Mouse (Mus musculus) lung, embryonic 15.5 days (tissue): ENCODE results near the gene Taar6. TPM values are rescaled to one million over a fixed set of nuclear protein-coding genes. Genes with fewer than 3 reads are reported as not detected.

Experiments
- ATAC-seq: fragments of 200-750 bp; cut with Nextera tagmentation; 2 replicates; pipeline ENCODE4 v1.8.0; 2017; ENCODE audit warnings: moderate number of reproducible peaks, borderline replicate concordance; ENCODE audit not compliant: low FRiP score, low TSS enrichment; ENCODE audit errors: extremely low read depth
- H3K27ac ChIP-seq: fragments of 300-500 bp; sonication (generic); 2 replicates; pipeline ENCODE4 v1.5.1; 2015; ENCODE audit warnings: moderate library complexity, mild to moderate bottlenecking, inconsistent platforms
- H3K27me3 ChIP-seq: fragments of 300-500 bp; sonication (generic); 2 replicates; pipeline ENCODE4 v1.6.1; 2015; ENCODE audit warnings: inconsistent platforms
- H3K36me3 ChIP-seq: fragments of 300-500 bp; sonication (generic); 2 replicates; pipeline ENCODE4 v1.6.1; 2015; ENCODE audit warnings: inconsistent platforms
- H3K4me1 ChIP-seq: fragments of 300-500 bp; sonication (generic); 2 replicates; pipeline ENCODE4 v1.6.1; 2015; ENCODE audit warnings: inconsistent platforms
- H3K4me2 ChIP-seq: fragments of 300-500 bp; sonication (generic); 2 replicates; pipeline ENCODE4 v1.6.1; 2015; ENCODE audit warnings: inconsistent platforms, mild to moderate bottlenecking, moderate library complexity
- H3K4me3 ChIP-seq: fragments of 300-500 bp; sonication (generic); 2 replicates; pipeline ENCODE4 v1.5.1; 2015; ENCODE audit warnings: mild to moderate bottlenecking, inconsistent platforms
- H3K9ac ChIP-seq: fragments of 300-500 bp; sonication (generic); 2 replicates; pipeline ENCODE4 v1.6.1; 2015; ENCODE audit warnings: inconsistent platforms
- H3K9me3 ChIP-seq: fragments of 300-500 bp; sonication (generic); 2 replicates; pipeline ENCODE4 v1.6.1; 2016; ENCODE audit warnings: inconsistent platforms
- WGBS: fragments of 180-500 bp; shearing (Covaris S2); methylation state at CpG from one replicate; pipeline ENCODE4 v1.1.7; 2015; 5-methylcytosine and 5-hydroxymethylcytosine counted together
- polyA plus RNA-seq: library from polyadenylated mRNA; unstranded; fragments of >200 nt; fragmentation: Nextera tagmentation; extraction: Ambion mirVana; gene quantifications from 2 replicates; pipeline ENCODE4 v1.2.1, GENCODE M21; 2015

Gene Taar6
- not detected in 2 replicates for polyA plus RNA-seq

DNA sequence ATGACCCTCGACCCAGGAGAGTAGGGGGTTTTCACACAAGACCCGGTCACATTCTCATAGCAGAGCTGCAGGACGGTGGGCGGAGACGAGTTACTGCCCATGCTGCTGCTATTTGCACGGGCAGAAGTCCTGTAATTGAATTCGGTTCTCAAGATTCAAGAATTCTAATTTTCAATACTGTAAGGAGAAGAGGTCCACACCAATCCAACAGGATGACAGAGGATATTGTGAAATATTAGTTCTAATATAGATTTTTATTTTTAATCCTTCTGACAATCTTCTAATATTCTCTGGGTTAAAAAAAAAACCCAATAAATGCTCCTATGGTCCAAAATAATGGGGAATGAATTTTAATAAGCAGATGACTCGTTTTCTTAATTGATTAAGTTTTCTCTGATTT, at the start of gene Taar6:
Taar6 (minus strand) TSS at position 101 of the 400 bp plus-strand sequence.
- no peak within 1 kb of the TSS for H3K9ac ChIP-seq
- no peaks in the 10 kb centered on the region for H3K27me3 ChIP-seq
- WGBS = 68% methylated on average over 8 of the region's 8 CpGs
- ATAC-seq = no peak
- H3K4me1 ChIP-seq = no peaks in the 10 kb centered on the region
- no peak within 1 kb of the TSS for H3K4me3 ChIP-seq
- H3K4me2 ChIP-seq = no peak within 1 kb of the TSS
- no peaks in the 10 kb centered on the region for H3K9me3 ChIP-seq
- no peaks in the 10 kb centered on the region for H3K36me3 ChIP-seq
- no peak within 1 kb of the TSS for H3K27ac ChIP-seq

GRCm38 (mm10) chr10:24031347-24031746, 45.9 kb upstream of the Taar6 start:
- no peak overlapping the region for H3K4me3 ChIP-seq
- no peaks in the 10 kb centered on the region for H3K4me1 ChIP-seq
- H3K27me3 ChIP-seq = no peaks in the 10 kb centered on the region
- no peak for ATAC-seq
- H3K9ac ChIP-seq = no peak overlapping the region
- no peak overlapping the region for H3K4me2 ChIP-seq
- H3K9me3 ChIP-seq = no peaks in the 10 kb centered on the region
- no peaks in the 10 kb centered on the region for H3K36me3 ChIP-seq
- H3K27ac ChIP-seq = no peak overlapping the region

- Histone ChIP-seq H3K4me2 (no peak within 1 kb of the TSS), H3K4me3 (no peak within 1 kb of the TSS), H3K4me1 (no peaks in the 10 kb centered on the region), H3K27ac (no peak within 1 kb of the TSS), H3K36me3 (no peaks in the 10 kb centered on the region), H3K9me3 (no peaks in the 10 kb centered on the region), H3K9ac (no peak within 1 kb of the TSS), H3K27me3 (no peaks in the 10 kb centered on the region)
- no peak for ATAC-seq
Observed at GRCm38 (mm10) chr10:24026922-24027321, 41.5 kb upstream of the Taar6 start, which contains the start of gene Taar7d. Gene Taar7d (plus strand): TSS chr10:24027222.

GRCm38 (mm10) chr10:24008143-24008542, 22.7 kb upstream of the Taar6 start:
- WGBS = 71% methylated on average over 1 of the region's 1 CpGs
- no peak for ATAC-seq

DNA sequence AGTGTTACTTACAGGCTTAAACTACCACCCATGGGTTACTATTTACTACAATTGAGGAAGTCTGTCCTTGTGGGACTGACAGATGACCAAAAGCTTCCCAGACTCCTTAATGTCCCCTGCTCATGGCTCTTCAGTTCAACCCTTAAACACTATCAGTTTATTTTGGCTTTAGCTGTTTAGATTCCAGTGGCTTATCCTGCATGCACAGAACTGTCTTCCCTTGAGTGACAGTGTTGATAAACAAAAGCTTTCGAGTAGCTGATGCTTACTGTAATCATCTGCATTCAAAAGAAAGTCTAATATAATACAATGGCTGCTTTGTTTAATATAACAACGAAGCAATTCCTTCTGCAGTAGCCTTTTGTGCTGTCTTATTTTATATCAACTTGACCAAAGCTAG, 21.6 kb upstream of the Taar6 start:
- no peaks in the 10 kb centered on the region for H3K36me3 ChIP-seq
- H3K4me2 ChIP-seq = no peak overlapping the region
- H3K4me1 ChIP-seq = no peaks in the 10 kb centered on the region
- H3K27ac ChIP-seq = no peak overlapping the region
- no peak for ATAC-seq
- 29% methylated on average over 2 of the region's 2 CpGs for WGBS
- no peaks in the 10 kb centered on the region for H3K27me3 ChIP-seq
- no peak overlapping the region for H3K9ac ChIP-seq
- no peaks in the 10 kb centered on the region for H3K9me3 ChIP-seq
- H3K4me3 ChIP-seq = no peak overlapping the region

More at GRCm38 (mm10) chr10:24008143-24008542, 22.7 kb upstream of the Taar6 start:
- H3K27me3 ChIP-seq = no peaks in the 10 kb centered on the region
- no peaks in the 10 kb centered on the region for H3K36me3 ChIP-seq
- H3K27ac ChIP-seq = no peak overlapping the region
- no peaks in the 10 kb centered on the region for H3K4me1 ChIP-seq
- no peak overlapping the region for H3K4me3 ChIP-seq
- no peak overlapping the region for H3K9ac ChIP-seq
- H3K4me2 ChIP-seq = no peak overlapping the region
- H3K9me3 ChIP-seq = no peaks in the 10 kb centered on the region

DNA sequence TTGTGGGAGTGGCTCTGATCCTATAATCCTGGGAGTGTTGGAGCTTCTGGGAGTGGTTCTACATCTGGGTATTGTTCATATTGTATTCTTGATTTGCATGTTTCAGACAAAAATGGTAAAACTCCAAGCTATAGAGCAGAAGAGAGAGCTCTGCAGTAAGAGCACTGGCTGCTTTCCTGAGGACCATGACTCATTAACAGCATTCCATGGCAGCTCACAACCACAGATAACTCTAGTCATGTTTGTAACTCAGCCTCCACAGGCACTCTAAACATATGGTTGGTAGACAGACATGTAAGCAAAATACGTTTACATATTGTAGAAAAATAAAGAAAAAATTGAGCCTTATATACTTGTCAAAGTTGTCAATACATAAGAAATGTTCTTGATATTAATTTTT, 21.0 kb upstream of the Taar6 start:
- Histone ChIP-seq H3K27ac (no peak overlapping the region), H3K4me2 (no peak overlapping the region), H3K27me3 (no peaks in the 10 kb centered on the region), H3K4me3 (no peak overlapping the region), H3K9ac (no peak overlapping the region), H3K9me3 (no peaks in the 10 kb centered on the region), H3K36me3 (no peaks in the 10 kb centered on the region), H3K4me1 (no peaks in the 10 kb centered on the region)
- 52% methylated on average over 1 of the region's 1 CpGs for WGBS
- ATAC-seq = no peak

- Histone ChIP-seq H3K4me2 (no peak within 1 kb of the TSS), H3K27me3 (no peaks in the 10 kb centered on the region), H3K9ac (no peak within 1 kb of the TSS), H3K4me3 (no peak within 1 kb of the TSS), H3K4me1 (no peaks in the 10 kb centered on the region), H3K27ac (no peak within 1 kb of the TSS), H3K36me3 (no peaks in the 10 kb centered on the region), H3K9me3 (no peaks in the 10 kb centered on the region)
- 73% methylated on average over 1 of the region's 1 CpGs for WGBS
- ATAC-seq = no peak
Observed at GRCm38 (mm10) chr10:23999639-24000038, 14.2 kb upstream of the Taar6 start, which contains the start of gene Taar7b. Gene Taar7b (plus strand): TSS chr10:23999939.

- H3K4me3 ChIP-seq = no peak within 1 kb of the TSS
- no peak within 1 kb of the TSS for H3K9ac ChIP-seq
- no peaks in the 10 kb centered on the region for H3K36me3 ChIP-seq
- H3K9me3 ChIP-seq = no peaks in the 10 kb centered on the region
- no peak within 1 kb of the TSS for H3K27ac ChIP-seq
- no peak within 1 kb of the TSS for H3K4me2 ChIP-seq
- WGBS = 83% methylated on average over 3 of the region's 3 CpGs
- no peaks in the 10 kb centered on the region for H3K4me1 ChIP-seq
- no peak for ATAC-seq
- H3K27me3 ChIP-seq = no peaks in the 10 kb centered on the region
Observed at GRCm38 (mm10) chr10:23993381-23993780, 7.9 kb upstream of the Taar6 start, which contains the start of gene Taar7a. Gene Taar7a (minus strand): TSS chr10:23993481.

DNA sequence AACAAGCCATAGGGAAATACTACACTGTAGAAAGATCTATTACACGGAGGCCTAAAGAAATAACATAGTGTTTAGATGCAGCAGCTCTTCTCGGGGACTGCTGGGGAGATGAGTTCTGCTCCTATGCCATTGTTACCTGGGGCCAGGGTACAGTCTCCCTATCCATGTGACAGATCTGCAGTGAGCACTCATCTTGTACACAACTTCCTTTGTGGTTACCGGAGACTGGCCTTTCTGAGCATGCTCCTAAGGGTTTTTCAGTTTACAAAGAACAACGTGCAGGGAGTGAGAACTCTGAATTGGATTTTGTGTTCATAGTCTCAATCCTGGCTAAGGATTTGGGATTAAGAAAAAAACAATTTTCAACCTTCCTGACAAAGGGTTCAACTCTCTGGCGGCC, 973 bp upstream of the Taar6 start:
- Histone ChIP-seq H3K27me3 (no peaks in the 10 kb centered on the region), H3K4me1 (no peaks in the 10 kb centered on the region), H3K9me3 (no peaks in the 10 kb centered on the region), H3K4me2 (no peak overlapping the region), H3K27ac (no peak overlapping the region), H3K4me3 (no peak overlapping the region), H3K36me3 (no peaks in the 10 kb centered on the region), H3K9ac (no peak overlapping the region)
- WGBS = 80% methylated on average over 5 of the region's 5 CpGs
- no peak for ATAC-seq

DNA sequence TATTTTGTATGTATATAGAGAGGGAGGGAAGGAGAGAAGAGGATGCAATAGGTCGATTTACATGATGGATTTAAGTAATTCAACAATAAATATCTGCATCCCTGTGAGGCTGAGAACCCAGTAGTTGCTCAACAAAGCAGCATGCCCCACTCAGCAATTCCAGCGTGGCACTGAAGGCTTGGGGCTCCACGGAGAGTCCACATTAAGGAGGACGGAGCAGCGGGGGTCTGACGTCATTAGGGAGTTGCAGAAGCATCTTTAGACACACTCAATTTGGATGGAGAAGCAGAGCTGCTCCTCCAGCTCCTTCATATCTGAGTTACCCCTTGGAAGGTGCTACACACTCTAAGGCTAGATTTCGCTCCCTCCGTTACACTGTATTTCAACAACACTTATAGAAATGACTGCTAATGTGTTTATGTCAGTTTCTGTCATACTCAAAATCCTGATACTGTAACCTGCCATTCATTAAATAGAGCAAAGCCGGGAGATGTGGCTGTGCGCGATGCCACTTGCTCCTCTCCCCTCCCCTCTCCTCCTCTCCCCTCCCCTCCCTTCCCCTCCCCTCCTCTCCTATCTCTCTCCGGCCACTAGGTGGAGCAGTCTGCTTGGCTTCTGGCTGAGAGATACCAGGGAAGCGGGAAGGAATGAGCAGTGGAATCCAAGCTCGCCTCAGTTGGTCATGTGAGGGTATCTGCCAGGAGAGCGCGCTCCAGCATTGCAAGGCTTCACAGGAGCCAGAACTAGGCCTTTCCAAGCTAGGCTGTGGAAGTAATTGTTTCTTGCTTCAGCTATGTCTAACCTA, 6.3 kb downstream of the Taar6 start:
- ATAC-seq = peak; percentile 57
- Histone ChIP-seq H3K27ac (no peak overlapping the region), H3K4me2 (no peak overlapping the region), H3K27me3 (no peaks in the 10 kb centered on the region), H3K9ac (no peak overlapping the region), H3K36me3 (no peaks in the 10 kb centered on the region), H3K4me3 (no peak overlapping the region), H3K9me3 (no peaks in the 10 kb centered on the region), H3K4me1 (no peaks in the 10 kb centered on the region)
- 34% methylated on average over 16 of the region's 16 CpGs for WGBS

DNA sequence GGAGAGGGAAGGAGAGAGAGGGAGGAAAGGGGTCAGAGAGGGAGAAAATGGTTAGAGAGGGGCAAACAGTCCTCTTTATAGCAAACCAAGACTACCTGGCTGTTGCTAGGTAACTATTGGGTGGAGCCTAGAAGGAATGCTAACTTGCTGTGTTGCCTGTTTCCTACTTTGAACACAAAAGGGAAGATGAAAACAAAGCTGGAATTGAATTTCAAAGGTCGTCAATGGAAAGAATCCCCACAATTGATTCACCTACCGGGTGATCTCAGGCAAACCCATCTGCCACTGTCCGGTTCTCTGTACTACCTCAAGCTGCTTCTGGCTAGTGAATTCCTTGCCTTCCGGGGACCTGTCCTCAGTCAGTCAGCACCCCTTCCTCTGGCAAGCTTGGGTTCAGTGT, 7.5 kb downstream of the Taar6 start:
- 57% methylated on average over 4 of the region's 4 CpGs for WGBS
- H3K36me3 ChIP-seq = no peaks in the 10 kb centered on the region
- no peak for ATAC-seq
- no peak overlapping the region for H3K4me3 ChIP-seq
- no peak overlapping the region for H3K4me2 ChIP-seq
- H3K27me3 ChIP-seq = no peaks in the 10 kb centered on the region
- H3K27ac ChIP-seq = no peak overlapping the region
- no peak overlapping the region for H3K9ac ChIP-seq
- no peaks in the 10 kb centered on the region for H3K4me1 ChIP-seq
- no peaks in the 10 kb centered on the region for H3K9me3 ChIP-seq

DNA sequence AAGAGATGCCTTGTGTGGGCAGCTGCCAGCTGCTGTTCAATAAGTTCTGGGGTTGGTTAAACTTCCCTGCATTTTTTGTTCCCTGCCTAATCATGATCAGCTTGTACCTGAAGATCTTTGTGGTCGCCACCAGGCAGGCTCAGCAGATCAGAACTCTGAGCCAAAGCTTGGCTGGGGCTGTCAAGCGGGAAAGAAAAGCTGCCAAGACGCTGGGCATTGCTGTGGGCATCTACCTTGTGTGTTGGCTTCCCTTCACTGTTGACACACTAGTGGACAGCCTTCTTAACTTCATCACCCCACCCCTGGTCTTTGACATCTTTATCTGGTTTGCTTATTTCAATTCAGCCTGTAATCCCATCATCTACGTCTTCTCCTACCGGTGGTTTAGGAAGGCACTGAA, 14.2 kb downstream of the Taar6 start:
- Histone ChIP-seq H3K27me3 (no peaks in the 10 kb centered on the region), H3K27ac (no peak overlapping the region)
- WGBS = 77% methylated on average over 5 of the region's 5 CpGs

More for the DNA sequence above, 14.2 kb downstream of the Taar6 start:
- Histone ChIP-seq H3K4me1 (no peaks in the 10 kb centered on the region), H3K9ac (no peak overlapping the region), H3K9me3 (no peaks in the 10 kb centered on the region), H3K4me3 (no peak overlapping the region), H3K36me3 (no peaks in the 10 kb centered on the region), H3K4me2 (no peak overlapping the region)
- no peak for ATAC-seq
